Mouse (Mus musculus) C2C12 (cell line): Measurements from ENCODE around the gene Lgals1.

Source experiments
- CEBPB ChIP-seq: IDR thresholded peaks from one replicate; pipeline ENCODE4 v1.6.1; 2011; ENCODE audit warnings: low read depth, mild to moderate bottlenecking, control low read depth, moderate library complexity
- CTCF ChIP-seq: IDR thresholded peaks from one replicate; pipeline ENCODE4 v1.5.1; 2011; ENCODE audit not compliant: control insufficient read depth, insufficient read depth, insufficient read length
- FOSL1 ChIP-seq: IDR thresholded peaks from one replicate; pipeline ENCODE4 v1.8.0; 2011; ENCODE audit warnings: mild to moderate bottlenecking, low read length; ENCODE audit not compliant: poor library complexity, insufficient read depth, severe bottlenecking
- MAX ChIP-seq: IDR thresholded peaks from one replicate; pipeline ENCODE4 v1.6.1; 2011; ENCODE audit warnings: mild to moderate bottlenecking, control low read depth
- MYOD1 ChIP-seq: IDR thresholded peaks from one replicate; pipeline ENCODE4 v1.6.1; 2011; ENCODE audit warnings: low read depth; ENCODE audit not compliant: control insufficient read depth, insufficient read length
- MYOG ChIP-seq: IDR thresholded peaks from one replicate; pipeline ENCODE4 v1.6.1; 2011; ENCODE audit not compliant: control insufficient read depth, insufficient read length; ENCODE audit errors: extremely low read depth
- USF1 ChIP-seq: IDR thresholded peaks from one replicate; pipeline ENCODE4 v1.6.1; 2011; ENCODE audit warnings: low read depth, mild to moderate bottlenecking, control low read depth, moderate library complexity

GRCm38 (mm10) chr15:78971626-78972025 lies 45.1 kb downstream of the Lgals1 start:
- no peak for TF ChIP-seq CTCF
- no peak for TF ChIP-seq MAX
- TF ChIP-seq FOSL1, result no peak
- TF ChIP-seq USF1, result no peak
- TF ChIP-seq MYOG, result no peak
- no peak for TF ChIP-seq MYOD1
- no peak for TF ChIP-seq CEBPB
